Mouse (Mus musculus) heart, adult 2 months (tissue): ENCODE results near the gene Gsk3b.

Experiments
- CTCF ChIP-seq: fragments of 200-600 bp; IDR thresholded peaks from 2 replicates; pipeline ENCODE4 v1.8.1; 2022; ENCODE audit warnings: antibody characterized with exemption, mild to moderate bottlenecking, moderate library complexity
- EP300 ChIP-seq: fragments of 200-500 bp; IDR thresholded peaks from 2 replicates; pipeline ENCODE4 v1.6.1; 2011; ENCODE audit warnings: low read depth, low read length, control low read depth; ENCODE audit not compliant: insufficient read depth
- POLR2A ChIP-seq: fragments of 200-500 bp; IDR thresholded peaks from 2 replicates; pipeline ENCODE4 v1.6.1; 2011; ENCODE audit warnings: mild to moderate bottlenecking, low read depth, low read length, control low read depth; ENCODE audit not compliant: insufficient read depth

GRCm38 (mm10) chr16:38271601-38272000 lies 182.8 kb downstream of the Gsk3b start:
- TF ChIP-seq POLR2A (no peak), EP300 (no peak), CTCF (no peak)
